Mouse (Mus musculus) forebrain, embryonic 15.5 days (tissue): Measurements from ENCODE around the gene Rims4. TPM values are rescaled to one million over a fixed set of nuclear protein-coding genes. Genes with fewer than 3 reads are reported as not detected.
A peak's percentile ranks its signal among the peaks of the same experiment; 100 is the strongest.

ENCODE experiments used
- ATAC-seq: fragments of 200-750 bp; cut with Nextera tagmentation; replicated peaks from 2 replicates; pipeline ENCODE4 v1.8.0; 2017; ENCODE audit warnings: mild to moderate bottlenecking, moderate TSS enrichment, moderate library complexity
- H3K27ac ChIP-seq: fragments of 300-500 bp; sonication (generic); replicated peaks from 2 replicates; pipeline ENCODE4 v1.5.1; 2015; ENCODE audit warnings: mild to moderate bottlenecking, inconsistent platforms
- H3K27me3 ChIP-seq: fragments of 300-500 bp; sonication (generic); 2 replicates; pipeline ENCODE4 v1.6.1; 2015; ENCODE audit warnings: inconsistent platforms
- H3K36me3 ChIP-seq: fragments of 300-500 bp; sonication (generic); 2 replicates; pipeline ENCODE4 v1.6.1; 2015; ENCODE audit warnings: mild to moderate bottlenecking, inconsistent platforms
- H3K4me1 ChIP-seq: fragments of 300-500 bp; sonication (generic); 2 replicates; pipeline ENCODE4 v1.6.1; 2015; ENCODE audit warnings: inconsistent platforms
- H3K4me2 ChIP-seq: fragments of 300-500 bp; sonication (generic); replicated peaks from 2 replicates; pipeline ENCODE4 v1.6.1; 2015; ENCODE audit warnings: mild to moderate bottlenecking, inconsistent platforms
- H3K4me3 ChIP-seq: fragments of 300-500 bp; sonication (generic); 2 replicates; pipeline ENCODE4 v1.5.1; 2015; ENCODE audit warnings: mild to moderate bottlenecking, inconsistent platforms
- H3K9ac ChIP-seq: fragments of 300-500 bp; sonication (generic); replicated peaks from 2 replicates; pipeline ENCODE4 v1.6.1; 2015; ENCODE audit warnings: mild to moderate bottlenecking, inconsistent platforms
- H3K9me3 ChIP-seq: fragments of 300-500 bp; sonication (generic); 2 replicates; pipeline ENCODE4 v1.6.1; 2016; ENCODE audit warnings: inconsistent platforms
- WGBS: fragments of 180-500 bp; shearing (Covaris S2); methylation state at CpG from one replicate; pipeline ENCODE4 v1.1.7; 2015; ENCODE audit warnings: mixed read lengths; 5-methylcytosine and 5-hydroxymethylcytosine counted together
- polyA plus RNA-seq: library from polyadenylated mRNA; unstranded; fragments of >200 nt; fragmentation: Nextera tagmentation; extraction: Ambion mirVana; gene quantifications from 2 replicates; pipeline ENCODE4 v1.2.1, GENCODE M21; 2015

Gene Rims4
- polyA plus RNA-seq, result 7.3 and 7.7 TPM in 2 replicates

DNA sequence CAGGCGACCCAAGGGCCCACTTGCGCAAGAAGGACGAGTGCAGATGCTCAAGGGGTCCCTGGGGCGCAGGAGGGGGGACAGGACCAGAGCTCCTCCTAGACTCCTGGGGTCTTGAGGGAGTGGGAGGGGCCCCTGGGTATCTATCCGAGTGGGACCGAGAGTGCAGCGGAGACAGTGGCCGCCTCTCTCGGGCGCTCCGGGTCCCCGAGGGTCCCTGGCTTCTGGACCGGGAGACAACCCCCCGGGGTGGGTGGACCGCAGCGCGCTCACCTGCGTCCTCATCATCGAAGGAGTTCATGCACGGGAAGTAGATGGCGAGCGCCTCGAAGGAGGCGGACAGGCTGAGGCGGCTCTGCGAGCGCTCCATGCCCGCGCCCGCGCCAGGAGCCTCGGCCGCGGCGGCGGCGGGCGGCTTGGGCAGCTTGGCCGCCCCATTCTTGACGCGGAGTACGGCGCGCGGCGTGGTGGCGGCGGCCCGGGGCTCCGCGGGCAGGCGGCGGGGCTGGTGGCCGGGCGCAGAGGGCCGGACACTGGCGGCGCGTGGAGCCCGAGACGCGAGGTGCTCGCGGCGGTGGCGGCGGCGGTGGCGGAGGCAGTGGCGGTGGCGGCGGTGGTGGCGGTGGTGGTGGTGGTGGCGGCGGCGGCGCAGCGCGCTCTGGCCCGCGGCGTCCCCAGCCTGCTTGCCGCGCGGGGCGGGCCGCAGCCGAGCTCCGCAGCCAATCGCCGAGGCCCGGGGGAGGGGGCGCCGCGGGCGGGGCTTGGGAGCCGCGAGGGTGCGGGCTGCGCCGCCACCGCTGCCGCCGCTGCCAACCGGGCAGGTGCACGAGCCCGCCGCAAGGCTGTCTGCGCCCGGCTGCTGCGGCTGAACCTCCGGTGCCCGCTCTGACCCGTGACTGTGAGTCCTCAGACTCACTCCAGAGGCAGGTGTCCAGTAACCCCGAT lies at the start of gene Rims4:
TSS of gene Rims4 (minus strand) at position 367 of the 942 bp plus-strand sequence.
- Histone ChIP-seq H3K9ac (peak within 1 kb of the TSS; percentile 80), H3K4me3 (peak within 1 kb of the TSS; percentile 76), H3K36me3 (no peaks in the 10 kb centered on the region), H3K27me3 (peaks cover 21% of the 10 kb centered on the region), H3K4me1 (peaks cover 29% of the 10 kb centered on the region), H3K4me2 (peak within 1 kb of the TSS; percentile 80), H3K9me3 (no peaks in the 10 kb centered on the region), H3K27ac (peak within 1 kb of the TSS; percentile 47; the same call in 1 of the 2 replicates)
- WGBS, result under 1% methylated on average over 75 of the region's 115 CpGs
- ATAC-seq, result peak; percentile 89

DNA sequence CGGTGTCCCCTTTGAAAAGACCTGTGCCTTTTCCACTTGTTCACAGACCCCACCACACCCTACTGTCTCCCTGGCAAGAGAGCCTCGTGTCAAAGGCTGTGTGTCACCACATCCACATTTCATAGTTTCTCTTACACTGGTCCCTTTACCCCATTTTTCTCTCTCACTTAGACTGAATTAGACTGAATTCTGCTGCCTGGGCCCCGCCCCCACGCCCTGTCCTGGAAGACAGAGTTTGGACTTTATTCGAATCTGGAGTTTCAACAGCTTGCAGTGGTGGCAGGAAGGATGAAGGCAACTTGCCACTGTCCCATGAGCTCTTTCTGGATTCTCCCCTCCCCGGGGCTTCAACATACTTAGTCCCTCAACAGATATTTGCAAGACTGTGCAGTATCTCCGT lies 47.2 kb upstream of the Rims4 start:
- ATAC-seq, result no peak
- no peaks in the 10 kb centered on the region for H3K36me3 ChIP-seq
- H3K27me3 ChIP-seq, result no peaks in the 10 kb centered on the region
- WGBS, result 75% methylated on average over 7 of the region's 7 CpGs
- no peaks in the 10 kb centered on the region for H3K4me1 ChIP-seq
- no peak overlapping the region for H3K4me3 ChIP-seq
- no peak overlapping the region for H3K4me2 ChIP-seq
- H3K27ac ChIP-seq, result no peak overlapping the region
- no peaks in the 10 kb centered on the region for H3K9me3 ChIP-seq
- H3K9ac ChIP-seq, result no peak overlapping the region

DNA sequence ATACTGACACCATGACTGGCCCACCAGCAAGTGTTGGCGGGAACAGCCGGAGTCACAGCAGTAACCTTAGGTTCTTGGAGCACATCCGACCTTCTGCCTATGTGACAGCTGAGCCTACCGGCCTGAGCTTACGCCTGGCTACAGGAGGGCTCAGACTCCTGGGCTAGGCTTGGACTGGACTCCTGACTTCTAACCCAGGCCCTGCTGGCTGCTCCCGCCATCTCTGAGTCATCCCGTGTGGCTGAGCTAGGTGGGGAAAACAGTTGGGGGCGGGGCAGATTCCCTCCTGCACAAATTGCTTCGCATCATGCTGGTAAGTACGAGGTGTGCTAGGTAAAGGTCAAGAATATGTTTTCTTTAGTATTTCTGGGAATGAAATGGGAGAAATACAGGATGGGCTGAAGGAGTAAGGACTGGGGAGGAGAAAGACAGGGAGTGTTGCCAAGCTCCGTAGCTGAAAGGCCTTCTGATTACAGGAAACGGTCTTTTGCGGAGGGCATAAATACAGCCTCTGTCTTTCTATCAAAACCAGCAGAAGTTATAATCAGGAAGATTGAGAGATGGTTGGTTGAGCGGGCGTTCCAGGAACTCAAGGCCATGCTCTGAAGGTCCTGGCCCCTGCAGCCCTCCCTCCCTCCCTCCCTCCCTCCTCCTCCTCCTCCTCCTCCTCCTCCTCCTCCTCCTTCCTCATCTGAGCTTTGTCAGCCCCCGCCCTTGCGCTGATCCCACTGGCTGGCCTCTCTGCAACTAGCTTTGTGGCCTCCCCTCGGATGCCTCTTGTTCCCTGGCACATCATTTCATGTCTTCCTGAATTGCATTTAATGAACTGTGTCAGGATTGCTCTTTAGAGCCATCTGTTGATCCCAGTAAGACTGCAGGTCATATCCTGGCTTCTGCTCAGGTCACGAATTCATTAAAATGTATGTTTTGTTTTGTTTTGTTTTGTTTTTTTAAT lies 46.4 kb upstream of the Rims4 start:
- WGBS, result 66% methylated on average over 19 of the region's 19 CpGs
- Histone ChIP-seq H3K9me3 (no peaks in the 10 kb centered on the region), H3K4me2 (no peak overlapping the region), H3K27ac (no peak overlapping the region), H3K27me3 (no peaks in the 10 kb centered on the region), H3K4me3 (no peak overlapping the region), H3K9ac (no peak overlapping the region), H3K4me1 (no peaks in the 10 kb centered on the region), H3K36me3 (no peaks in the 10 kb centered on the region)
- ATAC-seq, result no peak

DNA sequence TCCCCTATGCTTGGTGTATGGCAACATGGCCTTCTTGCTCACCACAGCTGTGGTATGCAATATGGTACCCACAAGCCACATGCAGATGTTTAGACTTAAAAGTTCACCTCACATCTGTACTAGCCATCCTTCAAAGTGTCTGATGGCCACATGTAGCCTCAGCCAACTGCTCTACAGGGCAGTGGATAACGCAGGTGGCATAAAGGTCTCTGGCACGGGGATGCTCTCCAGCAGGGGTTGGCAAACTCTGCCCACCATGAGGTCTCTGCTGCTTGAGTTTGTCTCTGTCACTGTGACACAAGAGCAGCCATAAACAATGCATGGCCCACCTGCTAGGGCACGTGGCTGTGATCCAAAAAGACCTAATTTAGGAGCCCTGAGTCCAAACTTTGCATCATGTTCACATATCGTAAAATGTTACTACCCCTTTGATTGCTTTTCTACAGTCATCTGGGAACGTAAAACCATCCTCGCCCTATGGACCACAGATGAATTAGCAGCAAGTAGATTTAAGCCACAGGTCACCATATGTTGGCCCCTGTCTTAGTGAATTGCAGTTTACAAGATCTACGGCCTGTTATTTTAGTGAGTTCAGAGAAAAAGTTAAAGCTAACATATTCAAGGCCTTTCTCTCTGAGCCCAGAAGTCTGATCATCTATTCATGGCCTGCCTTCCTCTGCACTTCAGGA lies 35.3 kb upstream of the Rims4 start:
- H3K27ac ChIP-seq, result no peak overlapping the region
- no peaks in the 10 kb centered on the region for H3K36me3 ChIP-seq

DNA sequence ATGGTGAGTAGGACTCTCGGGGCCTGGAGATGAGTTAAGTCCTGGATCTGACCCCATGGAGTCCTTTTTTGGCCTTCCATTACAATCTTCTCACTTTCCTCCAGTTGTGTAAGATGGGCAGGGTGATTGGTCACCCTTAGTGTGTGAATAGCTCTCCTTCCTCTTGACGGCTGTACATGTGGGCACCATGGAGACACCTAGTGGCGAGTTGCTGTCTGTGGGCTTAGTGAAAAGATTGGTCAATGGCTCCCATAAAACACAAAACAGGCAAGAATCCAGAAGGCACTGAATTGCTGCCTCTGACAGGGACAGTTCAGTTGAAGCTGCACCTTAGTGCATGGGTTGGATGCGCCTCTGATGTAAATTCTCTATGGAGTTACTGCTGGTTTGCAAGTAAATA lies 33.3 kb upstream of the Rims4 start:
- H3K4me3 ChIP-seq, result no peak overlapping the region
- H3K27me3 ChIP-seq, result no peaks in the 10 kb centered on the region
- H3K4me2 ChIP-seq, result no peak overlapping the region
- no peaks in the 10 kb centered on the region for H3K4me1 ChIP-seq
- no peaks in the 10 kb centered on the region for H3K36me3 ChIP-seq
- WGBS, result 22% methylated on average over 4 of the region's 4 CpGs
- H3K9me3 ChIP-seq, result no peaks in the 10 kb centered on the region
- 0 out of 2 replicates have a peak, but pooled peaks have one; percentile 43 for ATAC-seq
- H3K9ac ChIP-seq, result no peak overlapping the region
- H3K27ac ChIP-seq, result no peak overlapping the region

More for the DNA sequence above, 35.3 kb upstream of the Rims4 start:
- ATAC-seq, result no peak
- Histone ChIP-seq H3K27me3 (no peaks in the 10 kb centered on the region), H3K4me1 (no peaks in the 10 kb centered on the region), H3K4me2 (no peak overlapping the region), H3K9ac (no peak overlapping the region), H3K4me3 (no peak overlapping the region), H3K9me3 (no peaks in the 10 kb centered on the region)
- 76% methylated on average over 7 of the region's 7 CpGs for WGBS

DNA sequence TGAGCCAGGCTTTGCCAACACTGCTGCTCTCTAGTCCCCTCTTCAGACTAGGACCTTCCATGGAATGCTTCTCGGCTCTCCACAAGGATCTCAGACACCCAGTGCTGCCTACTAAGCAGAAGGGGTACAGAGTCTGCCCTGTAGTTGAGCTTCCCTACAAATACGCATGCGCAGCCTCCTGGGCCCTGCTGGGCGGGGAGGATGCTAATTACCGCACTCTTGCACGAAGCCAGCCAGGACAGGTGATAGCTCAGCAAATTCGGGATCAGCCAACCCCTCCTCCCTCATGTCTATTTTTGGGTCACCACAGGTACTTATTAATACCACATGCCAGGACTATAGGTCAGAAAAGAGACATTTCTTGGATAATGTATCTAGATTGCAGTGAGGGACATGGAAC lies 29.5 kb upstream of the Rims4 start:
- Histone ChIP-seq H3K27me3 (no peaks in the 10 kb centered on the region), H3K9me3 (no peaks in the 10 kb centered on the region), H3K27ac (no peak overlapping the region), H3K4me3 (no peak overlapping the region), H3K4me2 (no peak overlapping the region), H3K36me3 (no peaks in the 10 kb centered on the region), H3K9ac (no peak overlapping the region), H3K4me1 (no peaks in the 10 kb centered on the region)
- no peak for ATAC-seq
- 71% methylated on average over 7 of the region's 7 CpGs for WGBS

DNA sequence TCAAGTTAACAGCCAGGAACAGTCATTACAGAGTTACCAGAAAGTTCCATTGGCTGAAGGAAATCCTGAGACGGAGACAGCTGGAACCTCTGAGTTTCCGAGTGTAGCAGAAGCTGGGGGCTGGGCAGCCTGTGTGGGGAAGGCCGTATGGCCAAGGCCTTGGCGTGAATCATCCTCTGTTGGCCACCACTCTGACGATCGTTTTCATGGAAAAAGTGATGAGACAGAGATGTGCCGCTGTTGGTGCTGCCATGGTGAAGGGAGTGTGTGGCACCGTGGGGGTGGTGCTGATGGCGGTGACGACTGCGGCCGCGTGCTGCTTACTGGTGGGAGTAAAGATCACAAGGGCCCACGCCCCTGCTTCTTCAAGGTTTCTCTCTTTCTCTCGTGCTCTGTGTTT lies 27.7 kb upstream of the Rims4 start:
- Histone ChIP-seq H3K27ac (no peak overlapping the region), H3K9ac (no peak overlapping the region), H3K4me1 (no peaks in the 10 kb centered on the region), H3K27me3 (no peaks in the 10 kb centered on the region), H3K4me2 (no peak overlapping the region), H3K36me3 (no peaks in the 10 kb centered on the region), H3K9me3 (no peaks in the 10 kb centered on the region), H3K4me3 (no peak overlapping the region)
- no peak for ATAC-seq
- 87% methylated on average over 15 of the region's 15 CpGs for WGBS

DNA sequence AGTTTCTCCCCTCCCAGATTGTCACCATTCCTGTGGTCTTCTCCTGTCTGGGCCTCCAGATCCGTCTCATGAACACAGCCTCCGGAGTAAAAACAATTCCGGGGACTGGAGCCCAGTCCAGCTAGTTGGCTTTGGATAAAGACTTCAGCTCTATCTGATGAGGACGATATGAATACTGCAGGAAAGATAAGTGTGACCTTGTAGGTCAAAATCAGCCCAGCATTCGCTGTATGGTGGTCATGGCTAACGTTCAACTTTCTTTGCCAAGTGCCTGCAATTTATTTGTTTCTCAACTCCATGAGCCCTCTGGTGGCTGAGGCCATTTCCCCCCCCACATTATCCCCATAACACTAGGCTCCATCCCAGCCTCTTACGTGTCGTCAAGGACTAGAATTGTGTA lies 26.0 kb upstream of the Rims4 start:
- H3K4me2 ChIP-seq, result no peak overlapping the region
- H3K27ac ChIP-seq, result no peak overlapping the region
- no peaks in the 10 kb centered on the region for H3K36me3 ChIP-seq
- H3K27me3 ChIP-seq, result no peaks in the 10 kb centered on the region
- WGBS, result 87% methylated on average over 8 of the region's 8 CpGs
- H3K4me1 ChIP-seq, result no peaks in the 10 kb centered on the region
- ATAC-seq, result no peak
- H3K9ac ChIP-seq, result no peak overlapping the region
- H3K9me3 ChIP-seq, result no peaks in the 10 kb centered on the region
- no peak overlapping the region for H3K4me3 ChIP-seq

DNA sequence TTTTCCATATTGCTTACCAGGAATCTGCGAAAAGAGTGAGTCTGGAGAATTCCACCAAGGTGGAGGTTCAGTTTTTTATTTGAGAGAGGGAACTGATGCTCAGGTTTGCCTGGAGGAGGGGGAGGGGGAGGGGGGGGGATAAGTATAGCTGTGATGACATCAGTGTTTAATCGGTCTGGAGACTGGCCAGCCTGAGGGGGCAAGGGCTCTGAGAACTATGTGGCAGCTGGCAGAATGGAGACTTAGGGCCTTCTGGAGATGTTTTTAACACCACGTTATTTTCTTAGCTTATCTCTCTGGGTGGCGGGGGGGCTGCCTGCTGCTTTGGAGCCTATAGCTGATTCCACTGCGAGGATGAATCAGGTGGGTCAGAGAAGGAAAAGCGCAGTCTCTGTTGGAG lies 24.6 kb upstream of the Rims4 start:
- 72% methylated on average over 6 of the region's 6 CpGs for WGBS
- H3K9me3 ChIP-seq, result no peaks in the 10 kb centered on the region
- no peak overlapping the region for H3K4me3 ChIP-seq
- no peaks in the 10 kb centered on the region for H3K27me3 ChIP-seq
- H3K9ac ChIP-seq, result no peak overlapping the region
- H3K4me2 ChIP-seq, result no peak overlapping the region
- H3K4me1 ChIP-seq, result no peaks in the 10 kb centered on the region
- no peak overlapping the region for H3K27ac ChIP-seq
- H3K36me3 ChIP-seq, result no peaks in the 10 kb centered on the region
- no peak for ATAC-seq

DNA sequence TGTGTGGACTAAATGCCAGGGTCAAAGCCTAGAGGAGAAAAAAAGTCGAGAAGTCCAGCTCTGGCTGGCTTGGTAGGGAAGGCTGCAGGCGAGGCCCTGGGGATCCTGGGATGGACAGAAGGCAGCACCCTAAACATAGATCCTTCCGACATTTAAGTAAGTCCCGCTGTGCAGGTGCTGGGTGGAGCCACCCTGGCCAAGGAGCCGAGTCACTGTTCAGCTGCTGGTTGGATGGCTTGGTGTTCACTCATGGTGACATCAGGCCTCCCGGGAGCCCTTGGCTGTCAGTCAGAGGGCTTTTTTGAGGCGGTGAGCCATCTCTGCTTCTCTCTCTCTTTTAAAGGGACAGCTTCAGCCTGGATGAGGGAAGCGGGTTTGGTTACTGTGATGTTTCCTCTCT lies 21.0 kb upstream of the Rims4 start:
- H3K9ac ChIP-seq, result no peak overlapping the region
- no peak overlapping the region for H3K4me2 ChIP-seq
- no peaks in the 10 kb centered on the region for H3K9me3 ChIP-seq
- H3K36me3 ChIP-seq, result no peaks in the 10 kb centered on the region
- no peaks in the 10 kb centered on the region for H3K27me3 ChIP-seq
- H3K4me1 ChIP-seq, result peaks cover 11% of the 10 kb centered on the region; the same call in 1 of the 2 replicates
- H3K27ac ChIP-seq, result no peak overlapping the region
- no peak overlapping the region for H3K4me3 ChIP-seq
- ATAC-seq, result no peak
- 42% methylated on average over 8 of the region's 8 CpGs for WGBS

DNA sequence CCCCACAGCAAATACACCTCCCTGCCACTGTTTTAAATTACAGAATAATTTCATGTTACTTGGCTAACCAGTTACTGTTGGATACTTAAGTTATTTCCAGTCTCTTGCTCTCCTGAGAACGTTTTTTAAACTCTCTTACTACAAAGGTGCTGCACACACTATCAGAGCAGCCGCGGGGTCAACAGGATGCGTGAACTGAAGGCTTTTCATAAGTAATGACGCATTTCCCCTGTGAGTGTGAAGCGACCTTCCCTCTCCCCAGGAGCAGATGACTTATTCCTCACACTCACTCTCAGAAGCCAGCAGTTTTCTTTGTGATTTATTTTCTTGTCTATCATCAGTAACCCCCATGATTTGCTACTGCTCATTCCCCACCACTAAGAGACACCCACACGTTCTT lies 13.7 kb upstream of the Rims4 start:
- Histone ChIP-seq H3K36me3 (no peaks in the 10 kb centered on the region), H3K27ac (no peak overlapping the region), H3K9ac (no peak overlapping the region), H3K27me3 (no peaks in the 10 kb centered on the region), H3K4me1 (peaks cover 6% of the 10 kb centered on the region; the same call in 1 of the 2 replicates), H3K9me3 (no peaks in the 10 kb centered on the region), H3K4me2 (no peak overlapping the region), H3K4me3 (no peak overlapping the region)
- WGBS, result 56% methylated on average over 7 of the region's 7 CpGs
- no peak for ATAC-seq
